Comparison of ENCODE assay signal across 21 mouse cellular contexts in the genomic region with DNA sequence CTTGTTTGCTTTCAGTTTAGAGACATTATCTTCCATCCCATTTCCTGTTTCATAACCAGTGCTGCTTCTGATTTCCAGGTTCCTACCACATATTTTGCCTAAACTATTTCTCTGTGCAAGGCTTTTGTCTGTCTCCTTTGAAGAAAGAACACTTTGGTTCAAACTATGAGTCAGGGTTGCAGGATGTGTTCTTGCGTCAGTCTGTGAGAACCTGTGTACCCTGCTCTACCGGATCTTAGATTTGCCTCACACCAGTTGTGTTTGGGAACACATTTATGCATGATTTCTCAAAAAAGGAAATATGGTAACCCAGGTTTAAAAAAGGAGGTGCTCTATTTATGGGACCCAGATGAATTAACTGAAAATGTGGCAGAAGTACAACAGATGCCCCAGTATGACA.
DNase-seq lines count a peak whose midpoint lies in the region; ATAC-seq and TF ChIP-seq lines count a peak whose summit lies in the region.
"Had no signal": no experiment of that assay in that cellular context is flagged by ENCODE, and none has a peak within 500 bp of the region (broad histone marks: within the 10 kb centered on the region; RNA-seq: fewer than 3 reads in every experiment).

No protein-coding gene starts in this region.

- no peaks in the 10 kb centered on the region for H3K36me3 ChIP-seq in CH12.LX (replicated peaks in 1 of 2; ENCODE audit: control insufficient read depth in 1 of 2, insufficient read depth in 1 of 2, low read length in 1 of 2)
- H3K36me3 ChIP-seq: embryonic facial prominence, embryonic 15.5 days; forebrain, embryonic 10.5 days; heart, embryonic 12.5 days; hindbrain, embryonic 10.5 days had no signal

- intact Hi-C loops in gastrocnemius, postnatal 14 days (cut with DNase I; ENCODE audit: low total_unique reads): no loop called here

- H3K9me3 ChIP-seq in CH12.LX (replicated peaks; ENCODE audit: low read length): no peaks in the 10 kb centered on the region
- H3K9me3 ChIP-seq: embryonic facial prominence, embryonic 15.5 days; forebrain, embryonic 10.5 days; heart, embryonic 12.5 days; hindbrain, embryonic 10.5 days had no signal

- no peak for TF ChIP-seq CTCF in CH12.LX (conservative IDR thresholded peaks at IDR 0.05 in 1 of 2, IDR thresholded peaks at IDR 0.05 in 1 of 2; ENCODE audit: low read depth in 2 of 2, low read length in 2 of 2)

- no peak overlapping the region for H3K27ac ChIP-seq in CH12.LX (ENCODE audit: insufficient read depth, low read depth)
- H3K27ac ChIP-seq: embryonic facial prominence, embryonic 15.5 days; forebrain, embryonic 10.5 days; hindbrain, embryonic 10.5 days; hindbrain, embryonic 14.5 days had no signal

- H3K4me1 ChIP-seq in CH12.LX (ENCODE audit: control insufficient read depth in 1 of 2, insufficient read depth in 2 of 2): peaks cover 0 to 5% of the 10 kb centered on the region in 2 experiments; a peak in 2 of 4 replicates
- H3K4me1 ChIP-seq: embryonic facial prominence, embryonic 15.5 days; forebrain, embryonic 10.5 days; heart, embryonic 12.5 days; hindbrain, embryonic 10.5 days had no signal

- no peaks in the 10 kb centered on the region for H3K27me3 ChIP-seq in CH12.LX (replicated peaks)
- H3K27me3 ChIP-seq: embryonic facial prominence, embryonic 15.5 days; heart, embryonic 12.5 days had no signal

- TF ChIP-seq EP300 in CH12.LX (IDR thresholded peaks at IDR 0.05; ENCODE audit: low read length): 0 out of 2 replicates have a peak, but pooled peaks have one; percentile 20

- no peak for ATAC-seq in activated CD4-positive, CD25-positive, alpha-beta regulatory T cell, adult 4 months
- ATAC-seq: CD4-positive, CD25-positive, alpha-beta regulatory T cell, adult 4 months; forebrain, embryonic 14.5 days had no signal

- H3K79me2 ChIP-seq in CH12.LX (replicated peaks; ENCODE audit: control insufficient read depth, extremely low read depth, insufficient read depth, poor library complexity, severe bottlenecking): no peaks in the 10 kb centered on the region

- TF ChIP-seq RAD21 in CH12.LX (IDR thresholded peaks at IDR 0.05; ENCODE audit: low read depth, low read length): no peak

- DNase-seq in layer of hippocampus, adult 11-12 months (ENCODE audit: low spot score): peak; percentile 6
- DNase-seq in layer of hippocampus, postnatal 25 days (ENCODE audit: extremely low spot score in 1 of 2, low spot score in 1 of 2): no peak
- DNase-seq in urinary bladder, postnatal 25 days (ENCODE audit: low spot score): peak; percentile 23
- DNase-seq in urinary bladder, postnatal 10 days (ENCODE audit: low spot score): no peak
- peak; percentile 33 for DNase-seq in CH12.LX (ENCODE audit: extremely low read depth)
- no peak for DNase-seq in gastrocnemius, postnatal 14 days
- DNase-seq: adrenal gland, postnatal 14 days; B cell, adult 2 months; cerebellum, adult 18-20 months; cerebellum, adult 9-11 months; cerebellum, postnatal 36 days; gastrocnemius, postnatal 25 days had no signal

- H3K4me3 ChIP-seq in CH12.LX (replicated peaks in 1 of 3; ENCODE audit: low read depth in 2 of 3, low read length in 2 of 3, poor library complexity in 1 of 3): no peak overlapping the region
- H3K4me3 ChIP-seq: embryonic facial prominence, embryonic 15.5 days; erythroblast, embryonic 14.5 days; forebrain, embryonic 10.5 days; heart, embryonic 12.5 days; hindbrain, embryonic 10.5 days had no signal

- in situ Hi-C loops in CH12.LX (cut with MboI; ENCODE audit: low pct_ligation_motif_present, low pct_unique_long_range_greater_than_20kb, low sequenced_read_pairs): no loop called here

- H3K9ac ChIP-seq in CH12.LX (ENCODE audit: insufficient read depth, low read depth): no peak overlapping the region
- H3K9ac ChIP-seq: embryonic facial prominence, embryonic 15.5 days; heart, embryonic 12.5 days; hindbrain, embryonic 14.5 days had no signal

- TF ChIP-seq POLR2A in CH12.LX (IDR thresholded peaks at IDR 0.05; ENCODE audit: low read depth, low read length): no peak

- dilution Hi-C loops in CH12.LX (cut with MboI; ENCODE audit: extremely low pct_ligation_motif_present, extremely low pct_unique_long_range_greater_than_20kb, low sequenced_read_pairs): no loop called here

- H3K4me2 ChIP-seq in CH12.LX (ENCODE audit: insufficient read depth, low read depth, poor library complexity, severe bottlenecking): peak overlapping the region; percentile 21; the same call in 1 of the 2 replicates
- H3K4me2 ChIP-seq: embryonic facial prominence, embryonic 15.5 days; heart, embryonic 12.5 days; hindbrain, embryonic 14.5 days had no signal

TF ChIP-seq in CH12.LX, 34 proteins besides CTCF, POLR2A, EP300 and RAD21:
- TF ChIP-seq GABPA (IDR thresholded peaks at IDR 0.05; ENCODE audit: insufficient replicate concordance, low read depth, low read length) (no peak), TCF12 (IDR thresholded peaks at IDR 0.05; ENCODE audit: low read depth, low read length) (no peak), MEF2A (IDR thresholded peaks at IDR 0.05; ENCODE audit: borderline replicate concordance, low read depth, low read length) (no peak), HCFC1 (IDR thresholded peaks at IDR 0.05; ENCODE audit: low read depth, low read length) (no peak), USF2 (conservative IDR thresholded peaks at IDR 0.05; ENCODE audit: low read depth, low read length) (no peak), MAFK (IDR thresholded peaks at IDR 0.05; ENCODE audit: insufficient replicate concordance, low read length) (no peak), RCOR1 (conservative IDR thresholded peaks at IDR 0.05; ENCODE audit: low read depth, low read length) (no peak), E2F4 (IDR thresholded peaks at IDR 0.05; ENCODE audit: insufficient replicate concordance, low read depth, low read length) (no peak), POLR2AphosphoS2 (IDR thresholded peaks at IDR 0.05; ENCODE audit: low read depth, low read length) (no peak), MYC (IDR thresholded peaks at IDR 0.05; ENCODE audit: low read depth, low read length) (no peak), ZNF384 (IDR thresholded peaks at IDR 0.05; ENCODE audit: low read depth, low read length) (no peak)

Comparison
In these comparisons a context has a peak if more than half of its experiments do, and no peak if none do; other contexts are left out.
1. DNase-seq: peak in layer of hippocampus, adult 11-12 months (single experiment), urinary bladder, postnatal 25 days (single experiment) and CH12.LX (single experiment); none in layer of hippocampus, postnatal 25 days (0 of 2), urinary bladder, postnatal 10 days (single experiment) and gastrocnemius, postnatal 14 days (single experiment).